Mouse (Mus musculus) kidney, adult 2 months (tissue): ENCODE results near the gene Gck.

Experiments used
- CTCF ChIP-seq: fragments of 200-500 bp; conservative IDR thresholded peaks from 2 replicates; pipeline ENCODE4 v1.5.1; 2011; ENCODE audit warnings: low read depth, mild to moderate bottlenecking, control low read depth, low read length, moderate library complexity, mixed read lengths; ENCODE audit not compliant: insufficient read depth, insufficient read length
- POLR2A ChIP-seq: fragments of 200-500 bp; IDR thresholded peaks from one replicate; pipeline ENCODE4 v1.6.1; 2011; ENCODE audit warnings: low read depth, low read length, control low read depth

DNA sequence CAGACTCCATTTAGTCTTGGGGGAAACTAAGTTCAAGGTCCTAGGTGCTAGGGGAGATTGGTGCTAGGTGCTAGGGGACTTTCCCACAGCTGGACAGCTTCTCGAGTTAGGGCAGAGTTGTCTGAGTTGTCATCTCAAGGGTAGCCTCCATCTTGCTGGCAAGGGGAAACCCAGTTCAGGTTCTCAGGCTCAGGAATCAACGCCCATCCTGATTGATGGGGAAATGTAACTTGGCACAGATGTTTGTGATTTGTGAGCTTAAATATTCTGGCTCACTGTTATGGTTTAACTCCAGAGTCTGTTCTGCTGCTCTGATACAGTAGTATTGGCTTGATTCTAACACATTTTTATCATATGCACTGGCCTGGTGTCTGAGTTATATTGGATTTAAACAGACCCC is 31.8 kb downstream of the Gck start:
- no peak for TF ChIP-seq POLR2A
- TF ChIP-seq CTCF, result no peak
